Mouse (Mus musculus) embryo, embryonic 10 days (tissue): ENCODE data around the gene Slc5a3.
A peak's percentile ranks its signal among the peaks of the same experiment; 100 is the strongest.
"Not testable (repeated sequence)": the region's sequence is repeated elsewhere in the genome, so short reads cannot be mapped to it uniquely, and the experiment has no call there.

Experiments
- DNase-seq: peaks from one replicate; pipeline ENCODE4 v3.0.0-alpha.2; 2015; ENCODE audit warnings: low spot score

Gene Slc5a3

DNA sequence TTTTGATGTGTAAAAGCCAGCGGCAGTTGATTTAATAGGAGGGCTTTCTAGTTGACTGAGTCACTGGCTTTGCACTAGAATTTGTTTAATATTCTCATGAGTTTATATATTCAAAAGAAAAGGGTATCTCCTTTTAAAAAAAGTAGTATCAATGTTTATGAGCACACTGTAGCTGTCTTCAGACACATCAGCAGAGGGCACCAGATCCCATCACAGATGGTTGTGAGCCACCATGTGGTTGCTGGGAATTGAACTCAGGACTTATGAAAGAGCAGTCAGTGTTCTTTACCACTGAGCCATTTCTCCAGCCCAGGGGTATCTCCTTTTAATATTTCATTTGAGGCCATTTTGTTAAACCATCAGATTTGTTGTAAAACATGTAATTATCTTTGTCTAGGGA lies 4.7 kb downstream of the Slc5a3 start:
- DNase-seq: no peak

DNA sequence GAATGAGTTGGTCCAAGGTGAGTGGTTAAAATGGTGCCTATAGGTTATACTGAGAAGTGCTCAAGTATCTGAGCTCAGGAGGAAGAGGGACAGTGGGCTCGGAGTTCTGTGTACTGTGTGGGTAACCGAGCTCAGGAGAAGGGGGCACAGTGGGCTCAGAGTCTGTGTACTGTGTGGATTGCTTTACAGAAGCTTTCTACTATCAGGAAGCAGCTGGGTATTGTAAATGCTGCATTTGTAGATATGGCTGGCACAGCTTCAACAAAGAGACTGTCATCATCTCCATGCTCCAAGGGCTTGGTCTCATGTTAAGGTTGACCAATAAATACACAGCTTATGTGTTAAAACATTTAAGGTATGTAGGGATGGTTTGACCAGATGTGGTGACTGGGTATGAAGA lies 6.7 kb downstream of the Slc5a3 start:
- DNase-seq: no peak

- no peak for DNase-seq
Observed at GRCm38 (mm10) chr16:92070338-92070737, 12.2 kb downstream of the Slc5a3 start.

GRCm38 (mm10) chr16:92076797-92077196 lies 18.7 kb downstream of the Slc5a3 start:
- no peak for DNase-seq

DNA sequence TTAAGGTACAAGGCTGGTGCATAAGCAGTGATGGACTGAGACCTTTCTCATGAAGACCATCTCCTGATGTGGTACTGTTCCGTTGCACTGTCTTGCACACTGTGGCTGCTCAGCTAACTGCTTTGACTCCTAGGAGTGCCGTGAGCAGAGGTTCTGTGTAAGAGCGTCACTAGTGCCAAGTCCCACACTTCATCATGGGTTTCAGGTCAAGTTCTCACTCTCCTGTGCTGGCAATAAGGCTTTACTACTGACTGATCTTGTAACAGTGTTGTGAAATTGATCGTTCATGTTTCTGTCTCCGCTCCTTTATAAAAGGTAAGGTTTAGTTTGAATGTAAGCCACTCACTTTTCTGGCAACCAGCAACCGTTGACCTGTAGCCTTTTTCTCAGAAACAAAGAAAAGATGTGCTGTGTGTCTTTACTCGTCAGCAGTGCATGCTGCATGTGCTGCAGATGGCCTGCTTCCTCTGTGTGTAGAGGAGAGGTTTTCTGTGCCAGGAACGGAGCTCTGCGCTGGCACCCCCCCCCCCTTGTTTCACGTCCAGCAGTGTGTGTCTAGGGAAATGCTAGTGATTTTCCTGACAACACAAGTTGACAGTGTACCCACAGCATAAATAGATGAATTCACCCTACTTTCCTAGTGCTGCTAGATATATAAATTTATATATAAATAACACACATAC lies 25.8 kb downstream of the Slc5a3 start:
- no peak for DNase-seq

DNA sequence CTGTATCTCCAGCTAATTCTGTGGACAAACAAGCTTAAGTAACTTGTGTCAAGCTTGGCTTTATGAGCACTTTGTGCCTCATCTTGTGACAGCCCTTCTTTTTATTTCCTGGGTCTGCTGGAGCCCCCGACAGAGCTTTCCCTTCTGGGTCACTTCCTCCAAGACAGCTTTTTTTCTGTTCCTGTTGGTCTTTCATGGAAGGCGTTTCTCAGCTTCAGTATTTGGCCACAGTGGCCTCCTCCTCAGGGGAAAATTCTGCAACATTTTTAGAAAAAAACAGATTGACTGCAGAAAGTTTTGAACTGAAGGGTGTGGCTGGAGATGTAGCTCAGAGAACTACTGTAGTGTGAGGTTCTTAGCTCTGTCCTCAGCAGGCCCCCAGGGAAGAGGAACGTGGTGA lies 31.1 kb downstream of the Slc5a3 start:
- DNase-seq: no peak

- DNase-seq: no peak
Observed at GRCm38 (mm10) chr16:92091876-92092275, 33.8 kb downstream of the Slc5a3 start.

DNA sequence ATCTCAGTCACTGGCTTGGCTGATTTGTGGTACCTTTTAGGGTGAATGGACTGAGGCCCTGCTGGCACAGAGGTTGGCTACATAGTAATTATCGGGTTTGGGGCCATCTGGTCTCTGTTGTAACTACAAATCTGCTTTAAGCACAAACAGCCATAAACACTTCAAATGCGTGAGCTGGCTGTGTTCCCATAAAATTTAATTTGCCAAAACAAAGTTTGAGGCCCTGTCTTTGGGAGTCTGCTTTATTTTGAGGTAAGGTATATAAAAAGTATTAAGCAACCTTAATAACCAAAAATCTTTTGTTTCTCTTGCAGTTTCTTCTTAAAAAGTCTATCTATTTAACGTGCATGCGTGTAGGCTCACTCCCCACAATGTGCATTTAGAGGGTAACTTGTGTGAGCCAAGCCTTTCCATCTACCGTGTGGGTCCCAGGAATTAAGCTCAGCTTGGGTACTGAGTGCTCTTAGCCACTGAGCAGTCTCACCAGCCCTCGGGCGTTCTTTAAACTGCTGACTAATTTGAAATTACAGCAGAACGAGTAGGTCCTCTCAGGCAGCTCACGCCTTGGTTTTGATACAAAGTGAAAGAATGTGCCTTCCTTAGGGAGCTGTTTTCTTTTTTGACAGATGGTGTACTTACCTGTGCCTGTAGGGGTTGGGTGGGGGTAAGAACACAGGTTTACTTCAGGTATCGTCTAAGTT lies 40.4 kb downstream of the Slc5a3 start:
- DNase-seq: no peak

GRCm38 (mm10) chr16:92099598-92099997 lies 41.5 kb downstream of the Slc5a3 start:
- no peak for DNase-seq

DNA sequence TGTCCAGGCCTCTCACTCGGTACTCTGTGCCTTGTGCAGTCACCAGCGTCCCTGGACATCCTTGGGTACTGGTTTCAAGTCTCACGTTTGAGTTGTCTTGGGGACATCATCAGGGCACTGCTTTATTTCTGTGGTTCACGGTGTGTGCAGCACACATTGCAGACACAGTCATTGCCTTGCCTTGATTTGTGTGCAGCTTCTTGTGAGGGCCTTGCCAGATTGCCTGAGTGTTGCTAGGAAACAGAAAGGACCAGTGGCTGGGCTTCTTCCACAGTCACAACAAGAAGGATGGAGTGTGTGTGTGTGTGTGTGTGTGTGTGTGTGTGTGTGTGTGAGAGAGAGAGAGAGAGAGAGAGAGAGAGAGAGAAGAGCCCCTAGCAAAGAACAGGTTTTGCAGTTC lies 42.0 kb downstream of the Slc5a3 start:
- DNase-seq: no peak

- DNase-seq: no peak
Observed at GRCm38 (mm10) chr16:92102115-92102514, 44.0 kb downstream of the Slc5a3 start.

GRCm38 (mm10) chr16:92102931-92103330 lies 44.8 kb downstream of the Slc5a3 start:
- DNase-seq: not testable (repeated sequence)

GRCm38 (mm10) chr16:92103572-92104331 lies 45.6 kb downstream of the Slc5a3 start:
- DNase-seq: peak; percentile 59

DNA sequence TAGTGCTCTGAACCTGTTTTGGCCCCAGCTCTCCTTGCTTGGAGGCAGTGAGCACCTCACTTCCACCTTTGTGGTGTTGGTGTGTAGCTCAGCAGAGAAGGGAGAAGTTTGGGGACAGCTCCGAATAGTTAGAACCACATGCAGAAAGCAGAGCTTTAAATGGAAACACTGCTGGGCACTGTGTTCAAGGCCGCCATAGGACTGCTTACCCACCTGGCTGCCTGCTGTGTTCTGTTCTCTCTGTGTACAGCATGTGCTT lies 46.1 kb downstream of the Slc5a3 start:
- DNase-seq: no peak

GRCm38 (mm10) chr16:92104951-92105350 lies 46.8 kb downstream of the Slc5a3 start:
- DNase-seq: no peak

GRCm38 (mm10) chr16:92105631-92106030 lies 47.5 kb downstream of the Slc5a3 start:
- no peak for DNase-seq

- no peak for DNase-seq
Observed at GRCm38 (mm10) chr16:92107346-92107745, 49.2 kb downstream of the Slc5a3 start.

DNA sequence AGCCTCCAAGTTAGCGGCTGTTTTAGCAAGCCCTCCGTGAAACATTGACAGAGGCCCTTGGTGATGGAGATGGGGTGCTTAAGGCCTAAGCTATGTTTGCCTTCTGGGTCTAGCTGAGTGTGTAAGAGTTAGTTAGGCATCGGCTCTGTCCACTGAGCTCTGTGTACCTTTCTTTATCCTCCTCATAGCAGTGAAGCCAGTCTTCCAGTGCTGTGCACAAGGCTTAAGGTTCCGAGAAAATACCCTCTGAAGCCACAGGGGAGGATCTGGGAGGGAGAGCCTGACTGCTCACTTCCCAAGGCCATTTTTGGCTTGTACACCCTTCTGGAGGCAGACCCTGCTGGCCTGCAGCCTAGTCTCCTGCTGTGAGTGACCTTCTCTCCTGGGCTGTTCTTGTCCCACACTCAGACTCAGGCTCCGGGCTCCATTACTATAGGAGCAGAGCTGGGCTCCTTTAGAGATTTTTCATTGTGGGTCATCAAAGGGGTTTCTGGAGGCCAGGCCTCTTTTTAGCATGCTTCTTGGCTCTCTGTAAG lies 56.7 kb downstream of the Slc5a3 start:
- no peak for DNase-seq

GRCm38 (mm10) chr16:92115611-92116421 lies 57.7 kb downstream of the Slc5a3 start:
- peak; percentile 54 for DNase-seq

DNA sequence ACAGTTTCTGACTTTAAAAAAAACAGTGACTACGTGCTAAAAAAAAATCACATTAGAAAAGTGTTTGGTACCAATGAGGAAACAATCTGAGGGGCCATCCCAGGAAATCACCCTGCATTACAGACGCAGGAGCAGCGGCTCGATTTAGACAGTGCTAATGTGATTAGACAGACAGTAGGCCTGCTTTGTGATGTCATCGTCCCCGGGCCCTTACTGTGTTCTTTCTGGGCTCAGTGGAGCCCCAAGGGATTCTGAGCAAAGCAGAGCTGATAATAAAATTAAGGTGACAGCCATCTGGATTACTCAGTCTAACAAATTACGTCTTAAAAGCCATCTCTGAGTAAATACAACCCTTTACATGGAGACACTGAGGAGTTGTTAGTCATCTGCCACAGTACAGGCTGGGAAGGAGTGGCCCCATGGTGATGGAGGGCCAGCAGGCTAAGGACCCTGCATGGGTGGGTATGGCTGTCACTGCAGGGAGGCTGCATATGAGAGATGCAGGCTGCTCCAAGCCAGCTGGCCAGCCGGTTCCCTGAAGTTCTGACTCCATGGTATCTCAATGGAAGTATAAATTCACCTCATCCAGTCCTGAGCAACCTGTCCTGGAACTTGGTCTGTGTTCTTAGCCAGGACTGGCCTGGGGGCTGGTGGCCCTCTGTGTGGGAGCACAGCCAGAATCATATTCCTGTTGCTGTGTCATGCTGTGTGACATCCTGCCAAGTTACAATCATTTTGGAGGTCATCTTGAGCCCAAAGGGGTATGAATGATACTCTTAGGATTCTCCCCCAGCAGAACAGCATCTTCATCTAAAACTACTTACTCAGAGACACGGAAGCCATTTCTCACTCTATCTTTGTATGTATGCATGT lies 59.5 kb downstream of the Slc5a3 start:
- no peak for DNase-seq

GRCm38 (mm10) chr16:92119013-92119515 lies 60.9 kb downstream of the Slc5a3 start:
- DNase-seq: no peak
